Mouse (Mus musculus) midbrain, postnatal 0 days (tissue): ENCODE results near the gene Rps6kb2. TPM values are rescaled to one million over a fixed set of nuclear protein-coding genes. Genes with fewer than 3 reads are reported as not detected.

Experiments
- ATAC-seq: fragments of 200-750 bp; cut with Nextera tagmentation; 2 replicates; pipeline ENCODE4 v1.8.0; 2017; ENCODE audit warnings: moderate number of reproducible peaks, mild to moderate bottlenecking, moderate TSS enrichment, moderate library complexity; ENCODE audit not compliant: low FRiP score
- DNase-seq: peaks from one replicate; pipeline ENCODE4 v3.0.0-alpha.2; 2015; ENCODE audit warnings: low spot score
- H3K27ac ChIP-seq: fragments of 300-500 bp; sonication (generic); 2 replicates; pipeline ENCODE4 v1.5.1; 2014; ENCODE audit warnings: low read depth, mild to moderate bottlenecking, low read length, mixed read lengths
- H3K27me3 ChIP-seq: fragments of 300-500 bp; sonication (generic); 2 replicates; pipeline ENCODE4 v1.6.1; 2014; ENCODE audit warnings: low read length, control low read depth, mixed read lengths; ENCODE audit not compliant: insufficient read depth
- H3K36me3 ChIP-seq: fragments of 300-500 bp; sonication (generic); 2 replicates; pipeline ENCODE4 v1.6.1; 2014; ENCODE audit warnings: low read length, control low read depth, mixed read lengths; ENCODE audit not compliant: insufficient read depth
- H3K4me1 ChIP-seq: fragments of 300-500 bp; sonication (generic); 2 replicates; pipeline ENCODE4 v1.6.1; 2014; ENCODE audit warnings: mild to moderate bottlenecking, control low read depth, antibody characterized with exemption, low read length, mixed read lengths; ENCODE audit not compliant: insufficient read depth
- H3K4me2 ChIP-seq: fragments of 300-500 bp; sonication (generic); 2 replicates; pipeline ENCODE4 v1.6.1; 2014; ENCODE audit warnings: low read depth, mild to moderate bottlenecking, low read length, mixed read lengths; ENCODE audit not compliant: poor library complexity, severe bottlenecking
- H3K4me3 ChIP-seq: fragments of 300-500 bp; sonication (generic); 2 replicates; pipeline ENCODE4 v1.5.1; 2014; ENCODE audit warnings: low read depth, mild to moderate bottlenecking, low read length, moderate library complexity
- H3K9ac ChIP-seq: fragments of 300-500 bp; sonication (generic); replicated peaks from 2 replicates; pipeline ENCODE4 v1.6.1; 2014; ENCODE audit warnings: mild to moderate bottlenecking, low read length, moderate library complexity, mixed read lengths; ENCODE audit not compliant: poor library complexity, severe bottlenecking
- H3K9me3 ChIP-seq: fragments of 300-500 bp; sonication (generic); 2 replicates; pipeline ENCODE4 v1.6.1; 2016; ENCODE audit warnings: low read length, control low read depth
- CTCF ChIP-seq: IDR thresholded peaks from 2 replicates; pipeline ENCODE4 v1.5.1; 2016; ENCODE audit warnings: antibody characterized with exemption, mild to moderate bottlenecking
- WGBS: fragments of 180-500 bp; shearing (Covaris S2); extraction: QIAGEN DNeasy Blood & Tissue Kit; methylation state at CpG from one replicate; pipeline ENCODE4 v1.1.7; 2014; 5-methylcytosine and 5-hydroxymethylcytosine counted together
- polyA plus RNA-seq: library from polyadenylated mRNA; unstranded; fragments of >200 nt; fragmentation: Nextera tagmentation; extraction: Ambion mirVana; gene quantifications from 2 replicates; pipeline ENCODE4 v1.2.1, GENCODE M21; 2015
- total RNA-seq: library from RNA; depleted of rRNA; stranded (reverse); fragments of >200 nt; gene quantifications from 2 replicates; pipeline ENCODE4 v1.2.3, GENCODE M21; 2014

The Rps6kb2 gene
- total and polyA plus RNA-seq, 2 experiments from 2014 or later = 23.5 to 62.8 TPM

GRCm38 (mm10) chr19:4154437-4155222 lies 8.5 kb downstream of the Rps6kb2 start:
- H3K36me3 ChIP-seq = peaks cover 65% of the 10 kb centered on the region

GRCm38 (mm10) chr19:4153232-4153654 lies 9.9 kb downstream of the Rps6kb2 start, which contains the start of gene Ptprcap:
TSS of gene Ptprcap (plus strand) at chr19:4153604.
- no peaks in the 10 kb centered on the region for H3K9me3 ChIP-seq
- H3K4me1 ChIP-seq = peaks cover 7% of the 10 kb centered on the region; the same call in 1 of the 2 replicates
- TF ChIP-seq CTCF = no peak
- H3K4me3 ChIP-seq = no peak within 1 kb of the TSS
- no peaks in the 10 kb centered on the region for H3K27me3 ChIP-seq
- 72% methylated on average over 11 of the region's 11 CpGs for WGBS
- no peak within 1 kb of the TSS for H3K9ac ChIP-seq
- H3K36me3 ChIP-seq = peaks cover 52% of the 10 kb centered on the region
- no peak within 1 kb of the TSS for H3K4me2 ChIP-seq
- DNase-seq (peak; percentile 33), ATAC-seq (no peak)
- H3K27ac ChIP-seq = 0 out of 2 replicates have a peak within 1 kb of the TSS, but pooled peaks have one; percentile 4

More at GRCm38 (mm10) chr19:4154437-4155222, 8.5 kb downstream of the Rps6kb2 start:
- Histone ChIP-seq H3K4me2 (no peak overlapping the region), H3K27ac (no peak overlapping the region), H3K4me1 (peaks cover under 1% of the 10 kb centered on the region; the same call in 1 of the 2 replicates), H3K4me3 (no peak overlapping the region), H3K9ac (no peak overlapping the region), H3K27me3 (no peaks in the 10 kb centered on the region), H3K9me3 (no peaks in the 10 kb centered on the region)
- 88% methylated on average over 13 of the region's 13 CpGs for WGBS
- ATAC-seq (no peak), DNase-seq (no peak)
- TF ChIP-seq CTCF = no peak

GRCm38 (mm10) chr19:4152445-4153231 lies 10.5 kb downstream of the Rps6kb2 start:
- no peak for TF ChIP-seq CTCF
- ATAC-seq (no peak), DNase-seq (no peak)
- Histone ChIP-seq H3K4me1 (peaks cover 7% of the 10 kb centered on the region; the same call in 1 of the 2 replicates), H3K4me3 (no peak overlapping the region), H3K9me3 (no peaks in the 10 kb centered on the region), H3K27me3 (no peaks in the 10 kb centered on the region), H3K9ac (no peak overlapping the region), H3K36me3 (peaks cover 46% of the 10 kb centered on the region), H3K4me2 (no peak overlapping the region), H3K27ac (0 out of 2 replicates have a peak overlapping the region, but pooled peaks have one; percentile 4)
- WGBS = 98% methylated on average over 8 of the region's 8 CpGs

GRCm38 (mm10) chr19:4151898-4152297 lies 11.3 kb downstream of the Rps6kb2 start:
- no peak for ATAC-seq
- DNase-seq = no peak
- no peaks in the 10 kb centered on the region for H3K27me3 ChIP-seq
- no peak overlapping the region for H3K4me3 ChIP-seq
- no peak overlapping the region for H3K4me2 ChIP-seq
- no peaks in the 10 kb centered on the region for H3K9me3 ChIP-seq
- H3K27ac ChIP-seq = no peak overlapping the region
- peaks cover 7% of the 10 kb centered on the region; the same call in 1 of the 2 replicates for H3K4me1 ChIP-seq
- no peak for TF ChIP-seq CTCF
- H3K9ac ChIP-seq = 0 out of 2 replicates have a peak overlapping the region, but pooled peaks have one; percentile 24
- H3K36me3 ChIP-seq = peaks cover 38% of the 10 kb centered on the region
- WGBS = 89% methylated on average over 5 of the region's 5 CpGs

GRCm38 (mm10) chr19:4151488-4151860 lies 11.7 kb downstream of the Rps6kb2 start:
- 81% methylated on average over 5 of the region's 5 CpGs for WGBS
- TF ChIP-seq CTCF = no peak
- Histone ChIP-seq H3K9me3 (no peaks in the 10 kb centered on the region), H3K27ac (no peak overlapping the region), H3K27me3 (no peaks in the 10 kb centered on the region), H3K4me3 (no peak overlapping the region), H3K9ac (no peak overlapping the region), H3K36me3 (peaks cover 34% of the 10 kb centered on the region), H3K4me2 (no peak overlapping the region), H3K4me1 (peaks cover 7% of the 10 kb centered on the region; the same call in 1 of the 2 replicates)
- DNase-seq = no peak
- no peak for ATAC-seq
